Mouse (Mus musculus) liver, embryonic 16.5 days (tissue): ENCODE measurements at regions not wholly inside any gene's neighbourhood (a gene's known extent, or its start where the extent isn't known, plus 50 kb on each side); places are given as distances from the start of the nearest gene placed in this dataset.
A peak's percentile ranks its signal among the peaks of the same experiment; 100 is the strongest.

Experiments used
- ATAC-seq: fragments of 200-750 bp; cut with Nextera tagmentation; 2 replicates; pipeline ENCODE4 v1.8.0; 2017; ENCODE audit warnings: low read depth, mild to moderate bottlenecking, moderate number of reproducible peaks, moderate library complexity
- H3K27ac ChIP-seq: fragments of 300-500 bp; sonication (generic); 2 replicates; pipeline ENCODE4 v1.5.1; 2014; ENCODE audit warnings: mild to moderate bottlenecking, low read length
- H3K27me3 ChIP-seq: fragments of 300-500 bp; sonication (generic); 2 replicates; pipeline ENCODE4 v1.6.1; 2014; ENCODE audit warnings: low read depth, low read length, mixed read lengths; ENCODE audit not compliant: control insufficient read depth, insufficient read depth
- H3K36me3 ChIP-seq: fragments of 300-500 bp; sonication (generic); 2 replicates; pipeline ENCODE4 v1.6.1; 2014; ENCODE audit warnings: mild to moderate bottlenecking; ENCODE audit not compliant: control insufficient read depth, insufficient read depth
- H3K4me1 ChIP-seq: fragments of 300-500 bp; sonication (generic); 2 replicates; pipeline ENCODE4 v1.6.1; 2014; ENCODE audit warnings: low read depth, low read length, mixed read lengths; ENCODE audit not compliant: control insufficient read depth
- H3K4me2 ChIP-seq: fragments of 300-500 bp; sonication (generic); 2 replicates; pipeline ENCODE4 v1.6.1; 2014; ENCODE audit warnings: low read depth, low read length, mixed read lengths
- H3K4me3 ChIP-seq: fragments of 300-500 bp; sonication (generic); 2 replicates; pipeline ENCODE4 v1.5.1; 2014; ENCODE audit warnings: low read depth, mild to moderate bottlenecking, low read length
- H3K9ac ChIP-seq: fragments of 300-500 bp; sonication (generic); 2 replicates; pipeline ENCODE4 v1.6.1; 2014; ENCODE audit warnings: low read depth, low read length
- H3K9me3 ChIP-seq: fragments of 300-500 bp; sonication (generic); replicated peaks from 2 replicates; pipeline ENCODE4 v1.6.1; 2016; ENCODE audit warnings: low read length; ENCODE audit not compliant: control insufficient read depth
- WGBS: fragments of 180-500 bp; shearing (Covaris S2); extraction: QIAGEN DNeasy Blood & Tissue Kit; methylation state at CpG from one replicate; pipeline ENCODE4 v1.1.7; 2014; ENCODE audit not compliant: insufficient replicate concordance; 5-methylcytosine and 5-hydroxymethylcytosine counted together

DNA sequence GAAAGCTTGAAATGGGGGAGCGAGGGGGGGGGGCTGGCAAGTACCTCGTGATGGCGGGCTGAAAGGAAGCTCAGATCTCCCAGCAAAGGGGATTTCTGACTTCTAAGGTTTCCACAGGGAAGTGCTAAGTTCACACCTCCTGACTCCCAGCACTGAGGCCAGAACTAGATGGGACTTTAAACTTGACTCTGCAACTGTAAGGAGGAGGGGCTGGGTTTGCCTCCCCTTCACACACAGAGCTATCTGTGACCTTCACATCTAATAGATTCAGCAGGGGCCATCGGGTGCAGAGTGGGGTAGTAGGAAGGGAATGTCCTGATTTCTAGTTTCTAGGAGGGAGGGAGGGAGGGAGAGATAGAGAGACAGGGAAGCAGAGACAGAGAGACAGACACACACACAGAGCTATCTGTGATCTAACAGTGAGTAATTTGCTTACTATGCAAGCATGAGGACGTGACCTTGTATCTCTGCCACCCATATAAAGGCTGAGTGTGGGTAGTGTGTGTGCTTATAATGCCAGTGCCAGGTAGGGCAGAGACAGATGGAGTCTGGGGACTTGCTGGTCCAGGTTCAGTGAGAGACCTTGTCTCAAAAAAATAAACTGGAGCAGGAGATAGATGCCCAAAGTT lies 125.2 kb upstream of the Shb start:
- no peak overlapping the region for H3K9ac ChIP-seq
- H3K4me1 ChIP-seq = no peaks in the 10 kb centered on the region
- ATAC-seq = peak; percentile 60; the same call in 1 of the 2 replicates
- H3K36me3 ChIP-seq = no peaks in the 10 kb centered on the region
- H3K27ac ChIP-seq = no peak overlapping the region
- no peaks in the 10 kb centered on the region for H3K27me3 ChIP-seq
- no peak overlapping the region for H3K4me3 ChIP-seq
- no peaks in the 10 kb centered on the region for H3K9me3 ChIP-seq
- H3K4me2 ChIP-seq = no peak overlapping the region
- 29% methylated on average over 5 of the region's 5 CpGs for WGBS

DNA sequence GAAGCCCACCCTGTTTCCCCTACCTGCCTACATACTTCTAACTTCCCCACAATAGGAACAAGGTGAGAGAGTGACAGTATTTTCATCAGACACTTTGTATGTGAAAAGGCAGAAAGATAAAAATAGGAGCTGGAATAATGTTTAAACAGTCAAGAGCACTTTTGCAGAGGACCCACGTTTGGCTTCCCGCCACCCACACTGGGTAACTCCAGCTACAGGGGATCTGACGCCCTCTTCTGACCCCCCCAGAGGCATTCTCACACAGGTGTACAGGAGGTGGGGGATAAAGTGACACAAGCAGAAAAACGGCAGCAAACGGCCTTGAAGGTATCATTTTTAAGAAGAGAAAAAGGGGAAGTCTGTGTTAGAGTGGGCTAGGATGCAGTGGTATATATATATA lies 123.5 kb upstream of the Shb start:
- Histone ChIP-seq H3K36me3 (no peaks in the 10 kb centered on the region), H3K27me3 (no peaks in the 10 kb centered on the region), H3K9me3 (no peaks in the 10 kb centered on the region), H3K9ac (no peak overlapping the region), H3K4me2 (no peak overlapping the region), H3K4me3 (no peak overlapping the region), H3K27ac (no peak overlapping the region), H3K4me1 (no peaks in the 10 kb centered on the region)
- ATAC-seq = no peak
- WGBS = 26% methylated on average over 5 of the region's 5 CpGs

DNA sequence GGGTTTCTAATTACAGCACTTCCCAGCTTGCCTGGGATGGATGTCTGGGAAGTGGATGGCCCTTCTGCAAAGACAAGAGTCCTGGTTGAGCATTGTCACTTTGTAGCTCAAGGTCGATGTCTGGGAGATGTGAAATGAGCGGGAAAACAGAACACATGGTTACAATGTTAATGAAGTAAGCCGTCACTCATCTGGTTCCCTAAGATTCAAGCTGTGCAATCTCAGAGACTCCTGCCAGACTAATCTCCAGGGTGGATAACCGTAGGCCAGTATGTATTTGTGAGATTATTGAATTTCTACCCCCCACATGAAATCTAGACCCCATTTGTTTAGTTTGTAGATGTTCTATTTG lies 122.5 kb upstream of the Shb start:
- no peak overlapping the region for H3K27ac ChIP-seq
- no peaks in the 10 kb centered on the region for H3K27me3 ChIP-seq
- no peaks in the 10 kb centered on the region for H3K36me3 ChIP-seq
- 25% methylated on average over 4 of the region's 4 CpGs for WGBS
- H3K9me3 ChIP-seq = no peaks in the 10 kb centered on the region
- H3K4me2 ChIP-seq = no peak overlapping the region
- no peak overlapping the region for H3K4me3 ChIP-seq
- H3K9ac ChIP-seq = no peak overlapping the region
- no peaks in the 10 kb centered on the region for H3K4me1 ChIP-seq
- no peak for ATAC-seq

DNA sequence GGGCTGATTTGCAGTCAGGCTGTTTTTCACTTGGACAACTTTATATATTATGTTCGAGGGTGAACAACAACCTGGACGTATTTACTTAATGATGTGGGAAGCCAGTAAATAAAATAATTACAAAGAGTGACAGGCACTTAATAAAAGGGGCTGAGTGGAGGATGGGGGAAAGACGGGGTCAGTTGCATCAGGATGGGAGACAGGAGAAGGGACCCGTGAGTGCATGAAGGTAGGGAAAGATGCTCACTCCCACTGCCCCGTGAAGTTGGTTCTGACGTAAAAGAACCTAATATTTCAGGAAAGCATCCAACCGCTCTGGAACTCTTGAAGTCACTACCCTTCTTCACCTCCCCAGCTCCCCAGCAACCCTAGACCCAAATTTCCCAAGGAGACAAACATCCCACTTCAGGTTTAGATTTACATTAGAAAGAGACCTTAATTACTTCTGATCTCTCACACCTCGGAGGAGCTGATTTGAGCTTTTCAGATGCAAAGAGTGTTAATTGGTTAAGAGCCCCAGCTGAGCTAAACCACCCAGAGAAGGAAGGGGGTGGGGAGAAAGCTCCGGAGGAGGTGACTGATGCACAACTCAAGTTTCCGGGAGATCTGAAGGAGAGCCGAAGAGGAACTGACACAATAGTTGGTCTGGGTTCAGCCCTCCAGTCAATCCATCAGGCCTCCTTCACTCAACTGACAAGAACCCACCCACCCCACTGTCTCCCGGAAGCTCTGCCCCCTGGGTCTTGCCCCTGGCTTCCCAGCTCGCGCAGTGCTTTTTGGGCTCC lies 121.9 kb upstream of the Shb start:
- Histone ChIP-seq H3K27ac (no peak overlapping the region), H3K36me3 (no peaks in the 10 kb centered on the region), H3K9me3 (no peaks in the 10 kb centered on the region), H3K4me3 (no peak overlapping the region), H3K4me1 (no peaks in the 10 kb centered on the region), H3K9ac (no peak overlapping the region), H3K27me3 (no peaks in the 10 kb centered on the region), H3K4me2 (no peak overlapping the region)
- WGBS = 11% methylated on average over 14 of the region's 14 CpGs
- no peak for ATAC-seq

DNA sequence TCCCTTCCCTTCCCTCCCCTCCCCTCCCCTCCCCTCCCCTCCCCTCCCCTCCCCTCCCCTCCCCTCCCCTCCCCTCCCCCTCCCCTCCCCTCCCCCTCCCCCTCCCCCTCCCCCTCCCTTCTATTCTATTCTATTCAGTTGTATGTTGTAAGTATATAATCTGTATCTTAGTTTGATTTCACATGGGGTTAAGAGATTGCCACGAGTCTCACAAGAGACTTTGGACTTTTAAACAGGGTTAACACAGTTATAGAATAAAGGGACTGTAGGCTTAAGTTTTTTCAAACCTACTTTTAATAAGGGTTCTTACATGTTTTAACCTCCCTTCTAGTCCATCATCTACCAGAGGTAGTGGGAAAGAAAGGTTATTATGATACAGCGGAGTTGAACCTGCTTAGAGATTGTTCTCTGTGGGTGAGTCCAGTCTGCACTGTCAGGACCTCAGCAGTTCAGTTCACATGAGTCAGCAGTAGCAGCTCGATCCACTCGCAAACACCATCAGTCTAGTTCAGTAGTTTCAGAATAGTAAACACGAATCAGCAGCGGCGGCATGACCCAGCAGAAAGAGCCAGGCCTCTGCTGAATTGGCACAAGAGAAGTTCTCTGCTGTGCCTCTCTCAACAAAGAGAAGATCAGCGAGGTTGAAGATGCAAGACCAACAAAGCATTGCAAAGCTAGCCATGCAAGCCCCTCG lies 116.8 kb upstream of the Shb start:
- WGBS = 65% methylated on average over 9 of the region's 9 CpGs
- no peak for ATAC-seq

DNA sequence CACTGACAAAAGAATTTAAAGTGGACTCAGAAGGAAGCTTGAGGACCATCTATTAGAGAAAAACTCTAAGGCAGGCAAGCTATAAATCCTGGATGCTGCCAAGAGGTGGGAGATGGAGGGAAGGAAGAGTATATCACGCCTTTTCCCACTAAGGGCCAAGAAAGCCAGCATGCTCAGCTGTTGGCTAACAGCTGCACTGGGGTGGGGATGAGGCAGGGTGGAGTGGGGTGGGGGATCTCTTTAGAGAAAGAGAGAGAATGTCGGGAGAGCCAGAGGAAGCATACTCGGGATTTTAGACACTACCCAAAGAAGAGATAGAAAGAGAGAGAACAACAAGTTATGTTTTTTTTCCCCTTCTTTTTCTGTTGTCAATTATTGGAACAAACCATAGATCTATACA lies 115.2 kb upstream of the Shb start:
- ATAC-seq = no peak
- H3K9me3 ChIP-seq = no peaks in the 10 kb centered on the region
- H3K4me1 ChIP-seq = no peaks in the 10 kb centered on the region
- no peaks in the 10 kb centered on the region for H3K36me3 ChIP-seq
- no peak overlapping the region for H3K4me3 ChIP-seq
- H3K27me3 ChIP-seq = no peaks in the 10 kb centered on the region
- no peak overlapping the region for H3K9ac ChIP-seq
- 62% methylated on average over 3 of the region's 3 CpGs for WGBS
- no peak overlapping the region for H3K4me2 ChIP-seq
- no peak overlapping the region for H3K27ac ChIP-seq

More for the DNA sequence above, 116.8 kb upstream of the Shb start:
- H3K4me3 ChIP-seq = no peak overlapping the region
- no peaks in the 10 kb centered on the region for H3K36me3 ChIP-seq
- no peaks in the 10 kb centered on the region for H3K9me3 ChIP-seq
- no peak overlapping the region for H3K27ac ChIP-seq
- no peak overlapping the region for H3K9ac ChIP-seq
- no peak overlapping the region for H3K4me2 ChIP-seq
- no peaks in the 10 kb centered on the region for H3K4me1 ChIP-seq
- H3K27me3 ChIP-seq = no peaks in the 10 kb centered on the region

DNA sequence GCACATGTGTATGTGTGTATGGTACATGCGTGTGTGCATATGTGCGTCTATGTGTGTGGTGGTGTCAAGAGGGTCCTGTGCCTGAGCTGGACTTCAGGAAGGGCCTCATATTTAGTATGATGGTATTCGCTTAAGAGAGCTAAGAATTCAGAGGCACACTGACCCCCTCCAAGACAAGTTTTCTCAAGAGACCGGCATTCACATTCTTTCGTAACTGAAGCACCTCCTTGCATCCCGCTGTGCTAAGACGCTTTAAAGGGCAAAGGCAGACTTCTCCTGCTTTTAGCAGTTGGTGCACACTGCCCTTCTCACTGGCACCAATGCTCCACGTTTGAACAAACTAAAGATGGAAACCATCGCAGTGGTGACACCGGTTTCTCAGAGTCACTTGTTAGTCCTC lies 110.3 kb upstream of the Shb start:
- Histone ChIP-seq H3K4me1 (no peaks in the 10 kb centered on the region), H3K27me3 (no peaks in the 10 kb centered on the region), H3K27ac (no peak overlapping the region), H3K9ac (no peak overlapping the region), H3K4me3 (no peak overlapping the region), H3K9me3 (no peaks in the 10 kb centered on the region), H3K4me2 (no peak overlapping the region), H3K36me3 (no peaks in the 10 kb centered on the region)
- ATAC-seq = no peak
- WGBS = 81% methylated on average over 10 of the region's 10 CpGs

DNA sequence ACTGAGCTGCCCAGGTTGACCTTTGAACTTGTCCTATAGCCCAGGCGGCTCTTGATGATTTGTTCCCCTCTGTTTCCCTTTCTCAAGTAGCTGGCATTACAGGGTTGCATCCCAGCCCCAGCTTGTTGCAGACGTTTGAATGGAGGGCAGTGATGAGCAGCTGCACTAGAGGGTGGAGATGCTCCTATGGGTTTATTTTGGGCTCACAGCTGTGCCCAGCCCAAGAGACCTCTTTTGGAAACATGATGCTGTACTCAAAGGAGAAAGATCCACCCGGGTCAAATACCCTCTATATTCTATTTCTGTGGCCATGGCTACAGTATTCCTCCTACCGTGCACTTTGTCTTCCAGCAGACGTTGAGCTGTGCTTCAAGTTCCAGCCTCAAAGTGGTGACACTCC lies 109.0 kb upstream of the Shb start:
- Histone ChIP-seq H3K27ac (no peak overlapping the region), H3K36me3 (no peaks in the 10 kb centered on the region), H3K27me3 (no peaks in the 10 kb centered on the region), H3K4me3 (no peak overlapping the region), H3K9ac (no peak overlapping the region), H3K4me2 (no peak overlapping the region), H3K4me1 (no peaks in the 10 kb centered on the region), H3K9me3 (no peaks in the 10 kb centered on the region)
- no peak for ATAC-seq
- 43% methylated on average over 5 of the region's 5 CpGs for WGBS

DNA sequence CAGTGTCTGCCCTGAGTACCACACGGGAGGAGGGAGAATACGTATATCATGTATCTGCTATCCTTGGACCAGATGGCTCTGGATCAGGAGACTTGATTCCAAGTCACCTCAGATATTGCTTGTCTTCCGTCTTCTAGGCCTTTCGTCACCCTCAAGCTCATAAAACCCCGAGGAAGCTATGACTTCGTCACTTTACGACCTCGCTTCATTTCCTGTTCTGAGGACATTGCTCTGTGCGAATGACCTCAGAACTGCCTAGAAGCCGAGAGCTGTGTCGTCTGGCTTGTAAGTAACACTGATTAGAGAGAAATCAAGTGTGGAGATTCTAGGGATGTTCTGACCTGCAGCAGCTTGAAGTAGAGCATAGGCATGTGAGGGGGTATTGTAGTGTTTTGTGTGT lies 108.4 kb upstream of the Shb start:
- Histone ChIP-seq H3K27me3 (no peaks in the 10 kb centered on the region), H3K4me3 (no peak overlapping the region), H3K27ac (no peak overlapping the region), H3K4me2 (no peak overlapping the region), H3K9me3 (no peaks in the 10 kb centered on the region), H3K36me3 (no peaks in the 10 kb centered on the region), H3K4me1 (no peaks in the 10 kb centered on the region), H3K9ac (no peak overlapping the region)
- ATAC-seq = no peak
- 40% methylated on average over 11 of the region's 11 CpGs for WGBS
